Mouse (Mus musculus): ENCODE measurements around the gene Lmcd1.

DNA sequence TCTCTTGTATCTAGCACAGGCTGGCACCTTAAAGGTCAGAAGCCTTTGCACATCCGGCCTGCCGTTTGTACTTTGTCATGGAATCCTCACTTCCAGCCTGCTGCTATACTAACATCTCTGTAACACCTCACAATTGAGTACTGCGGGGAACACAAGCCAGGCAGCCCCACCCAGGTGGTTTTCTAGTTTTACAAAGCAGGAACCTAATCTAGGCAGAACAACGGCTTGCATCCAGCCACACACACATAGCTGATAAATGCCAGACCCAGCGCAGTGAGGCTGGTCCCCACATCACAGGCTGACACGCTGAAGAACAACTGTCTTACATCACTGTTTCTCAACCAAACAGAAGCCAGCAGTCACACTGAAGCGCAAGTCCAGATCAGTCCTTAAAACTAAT lies 28.7 kb downstream of the Lmcd1 start:
- TF ChIP-seq GATA1 (IDR thresholded peaks at IDR 0.05; ENCODE audit: borderline replicate concordance, low read length) (no peak), FLI1 (IDR thresholded peaks at IDR 0.05; ENCODE audit: low read length) (no peak)
